Mouse (Mus musculus) urinary bladder, adult 18-20 months (tissue): Measurements from ENCODE around the gene Smpd2.

ENCODE experiments used
- DNase-seq, 2 experiments: peaks; one replicate each; pipeline ENCODE4 v3.0.0; 2022; ENCODE audit warnings: low spot score in 2 of 2, mixed read lengths in 2 of 2

Smpd2 gene

GRCm38 (mm10) chr10:41451656-41452055 is 38.5 kb downstream of the Smpd2 start:
- DNase-seq = no peak

GRCm38 (mm10) chr10:41450780-41451522 is 39.2 kb downstream of the Smpd2 start:
- no peak for DNase-seq

- DNase-seq = peak; percentile 90 to 94
Measured at GRCm38 (mm10) chr10:41450137-41450670, 40.0 kb downstream of the Smpd2 start, which contains the start of gene Zbtb24. Gene Zbtb24 (plus strand): TSS chr10:41450383.

GRCm38 (mm10) chr10:41449684-41450083 is 40.5 kb downstream of the Smpd2 start:
- DNase-seq = no peak

- no peak for DNase-seq
Measured at GRCm38 (mm10) chr10:41448216-41448615, 42.0 kb downstream of the Smpd2 start.
